Mouse (Mus musculus): ENCODE results near the gene Gm44973. TPM values are rescaled to one million over a fixed set of nuclear protein-coding genes. Genes with fewer than 3 reads are reported as not detected.
"Not testable (repeated sequence)": the region's sequence is repeated elsewhere in the genome, so short reads cannot be mapped to it uniquely, and the experiment has no call there.

Gm44973 gene
- polyA plus RNA-seq, 1 experiment: not detected

- 1% methylated on average over 42 of the region's 42 CpGs for WGBS
- DNase-seq (ENCODE audit: low read depth, low spot score): peak; percentile 94
Measured at GRCm38 (mm10) chr7:5014251-5015117, 812 bp upstream of the Gm44973 start, which contains the start of the genes Zfp524 and Fiz1. Gene Zfp524, plus strand, starts transcription at chr7:5014415. Gene Fiz1, minus strand, starts transcription at chr7:5014697.

DNA sequence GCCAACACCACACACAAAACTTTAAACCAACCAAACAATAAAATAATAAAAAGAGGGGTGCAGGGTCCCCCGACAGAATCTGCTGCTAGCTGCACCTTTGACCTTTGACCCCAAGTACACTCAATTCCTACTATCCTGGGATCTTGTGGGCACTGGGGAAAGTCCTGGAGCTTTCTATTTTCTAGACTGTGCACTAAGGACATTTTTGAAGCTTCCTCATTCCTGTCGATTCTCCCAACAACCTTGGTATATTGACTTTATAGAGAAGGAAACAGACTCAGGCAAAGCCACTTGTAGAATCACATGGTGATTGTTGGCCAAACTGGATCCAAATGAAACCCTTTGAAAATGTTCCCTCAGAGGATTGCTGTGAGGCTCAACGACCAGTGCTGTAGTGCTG, 761 bp downstream of the Gm44973 start:
- no peak for DNase-seq (ENCODE audit: low read depth, low spot score)
- WGBS: 19% methylated on average over 3 of the region's 3 CpGs

DNA sequence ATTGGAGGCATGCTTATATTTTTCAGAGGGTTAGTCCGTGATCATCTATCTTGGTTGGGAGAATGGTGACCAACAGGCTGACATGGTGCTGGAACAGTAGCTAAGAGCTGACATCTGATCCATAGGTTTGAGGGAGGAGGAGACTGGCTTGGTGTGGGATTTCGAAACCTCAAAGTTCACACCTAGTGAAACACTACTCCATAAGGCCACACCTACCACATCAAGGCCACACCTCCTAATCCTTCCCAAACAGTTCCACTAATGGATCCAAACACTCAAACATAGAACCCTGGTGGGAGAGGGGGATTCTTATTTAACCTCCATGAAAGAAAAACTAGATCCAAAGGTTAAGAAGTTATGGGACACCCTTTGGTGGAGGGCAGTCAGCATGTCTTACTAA, 1.6 kb downstream of the Gm44973 start:
- 98% methylated on average over 2 of the region's 2 CpGs for WGBS
- DNase-seq (ENCODE audit: low read depth, low spot score): no peak

DNA sequence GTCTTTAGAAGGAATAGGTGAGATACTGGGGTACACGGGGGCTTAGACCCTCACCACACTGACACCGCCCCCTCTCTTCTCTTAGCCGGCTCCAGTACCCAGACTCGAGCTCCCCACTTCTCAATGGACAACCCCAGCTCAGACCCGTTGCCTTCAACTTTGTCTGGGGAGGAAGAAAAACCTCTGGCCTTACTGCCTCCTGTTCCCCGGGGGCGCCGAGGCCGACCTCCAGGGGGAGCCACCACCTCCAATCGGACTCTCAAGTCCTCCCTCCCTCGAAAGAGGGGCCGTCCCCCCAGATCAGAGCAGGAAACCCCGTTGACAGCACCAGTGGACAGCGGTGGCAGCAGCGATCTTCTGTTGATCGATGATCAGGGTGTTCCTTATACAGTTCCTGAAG, 2.1 kb downstream of the Gm44973 start:
- 91% methylated on average over 16 of the region's 16 CpGs for WGBS
- DNase-seq (ENCODE audit: low read depth, low spot score): no peak

DNA sequence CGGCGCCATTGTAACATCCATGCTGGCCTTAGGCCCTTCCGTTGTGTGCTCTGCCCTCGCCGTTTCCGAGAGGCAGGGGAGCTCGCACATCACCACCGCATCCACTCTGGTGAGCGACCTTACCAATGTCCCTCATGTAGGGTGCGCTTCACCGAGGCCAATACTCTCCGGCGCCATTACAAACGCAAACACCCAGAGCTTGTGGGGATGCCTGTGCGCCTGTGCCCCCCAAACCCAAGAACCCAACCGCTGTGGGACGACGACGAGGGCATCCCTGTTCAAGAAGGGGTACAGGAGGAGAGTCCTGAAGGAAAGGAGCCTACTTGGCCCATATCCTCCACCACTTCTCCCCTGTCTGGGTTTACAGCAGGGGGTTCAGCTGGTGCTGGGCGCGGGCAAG, 2.6 kb downstream of the Gm44973 start:
- no peak for DNase-seq (ENCODE audit: low read depth, low spot score)

DNA sequence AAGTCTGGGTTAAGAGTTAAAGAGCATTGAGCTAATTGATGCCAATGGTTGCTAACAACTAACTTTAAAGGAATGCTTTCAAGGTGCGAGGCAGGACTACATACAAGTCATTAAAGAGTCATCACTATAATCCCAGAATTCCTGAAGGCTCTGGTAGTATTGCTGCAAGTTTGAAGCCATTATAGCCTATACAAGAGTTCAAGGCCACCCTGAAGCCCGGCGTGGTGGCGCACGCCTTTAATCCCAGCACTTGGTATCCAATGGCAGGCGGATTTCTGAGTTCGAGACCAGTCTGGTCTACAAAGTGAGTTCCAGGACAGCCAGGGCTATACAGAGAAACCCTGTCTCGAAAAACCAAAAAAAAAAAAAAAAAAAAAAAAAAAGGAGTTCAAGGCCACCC, 4.3 kb downstream of the Gm44973 start:
- 11% methylated on average over 8 of the region's 8 CpGs for WGBS
- not testable (repeated sequence) for DNase-seq (ENCODE audit: low read depth, low spot score)

More for the DNA sequence above, 2.6 kb downstream of the Gm44973 start:
- WGBS: 96% methylated on average over 21 of the region's 21 CpGs

- peak; percentile 94 for DNase-seq (ENCODE audit: low read depth, low spot score)
- WGBS: under 1% methylated on average over 48 of the region's 49 CpGs
Measured at GRCm38 (mm10) chr7:5020000-5020681, 4.8 kb downstream of the Gm44973 start, which contains the start of the genes Zfp865 and Ccdc106. Gene Zfp865, plus strand, starts transcription at chr7:5020376. Gene Ccdc106, plus strand, starts transcription at chr7:5020553.

DNA sequence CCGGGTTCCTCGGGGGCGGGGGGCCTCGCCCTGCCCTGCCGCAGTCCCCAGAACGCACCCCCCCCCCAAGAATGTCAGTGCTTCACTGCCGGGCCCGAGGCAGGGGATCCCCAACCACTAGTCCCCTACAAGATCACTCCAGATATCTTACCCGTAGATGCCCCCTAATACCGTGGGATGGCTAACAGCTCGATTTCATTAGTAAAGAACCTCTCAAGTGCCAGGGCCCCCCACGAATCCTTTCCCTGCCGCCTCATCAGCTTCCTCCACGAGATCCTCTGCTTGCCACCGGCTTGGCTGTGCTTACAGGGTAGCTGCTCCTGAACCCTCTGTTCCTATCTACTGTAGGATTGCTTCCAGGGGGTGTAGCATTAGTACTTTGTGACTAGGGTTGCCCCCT, 5.4 kb downstream of the Gm44973 start:
- DNase-seq (ENCODE audit: low read depth, low spot score): no peak
- WGBS: under 1% methylated on average over 15 of the region's 15 CpGs

GRCm38 (mm10) chr7:5021197-5021596, 5.9 kb downstream of the Gm44973 start:
- WGBS: 44% methylated on average over 5 of the region's 5 CpGs
- DNase-seq (ENCODE audit: low read depth, low spot score): no peak

GRCm38 (mm10) chr7:5029543-5029942, 14.2 kb downstream of the Gm44973 start:
- DNase-seq (ENCODE audit: low read depth, low spot score): no peak
- WGBS: 97% methylated on average over 22 of the region's 22 CpGs

DNA sequence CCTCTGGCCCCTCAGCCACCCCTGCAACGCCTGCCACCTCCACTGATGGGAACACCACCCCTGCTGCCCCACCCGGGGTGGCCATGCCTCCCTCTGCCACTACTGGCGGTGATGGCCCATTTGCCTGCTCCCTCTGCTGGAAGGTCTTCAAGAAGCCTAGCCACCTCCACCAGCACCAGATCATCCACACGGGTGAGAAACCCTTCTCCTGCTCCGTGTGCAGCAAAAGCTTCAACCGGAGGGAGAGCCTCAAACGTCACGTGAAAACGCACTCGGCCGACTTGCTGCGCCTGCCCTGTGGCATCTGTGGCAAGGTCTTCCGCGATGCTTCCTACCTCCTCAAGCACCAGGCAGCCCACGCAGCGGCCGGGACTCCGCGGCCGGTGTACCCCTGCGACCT, 14.7 kb downstream of the Gm44973 start:
- 95% methylated on average over 21 of the region's 21 CpGs for WGBS
- DNase-seq (ENCODE audit: low read depth, low spot score): no peak

GRCm38 (mm10) chr7:5030554-5031275, 15.4 kb downstream of the Gm44973 start:
- 95% methylated on average over 63 of the region's 63 CpGs for WGBS
- DNase-seq (ENCODE audit: low read depth, low spot score): no peak

- 92% methylated on average over 46 of the region's 46 CpGs for WGBS
- no peak for DNase-seq (ENCODE audit: low read depth, low spot score)
Measured at GRCm38 (mm10) chr7:5031496-5031895, 16.2 kb downstream of the Gm44973 start.

DNA sequence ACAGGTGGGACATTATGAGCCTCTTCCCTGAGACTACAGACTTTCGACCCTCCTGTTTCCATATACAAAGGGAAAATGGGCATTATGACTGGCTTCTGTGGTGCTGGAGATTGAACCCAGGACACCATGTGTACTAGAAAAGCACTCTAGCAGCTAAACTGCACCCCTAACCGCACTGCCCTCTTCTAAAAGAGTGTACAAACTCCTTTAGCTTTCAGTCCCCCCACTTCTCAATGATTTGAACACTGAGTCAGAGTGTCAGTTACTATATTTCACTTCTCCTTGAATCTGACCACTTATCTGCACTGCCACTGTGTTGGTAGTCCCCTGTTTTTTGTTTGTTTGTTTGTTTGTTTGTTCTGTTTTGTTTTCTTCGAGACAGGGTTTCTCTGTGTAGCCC, 18.5 kb downstream of the Gm44973 start, which contains the start of gene 4632433K11Rik:
Gene 4632433K11Rik (plus strand): TSS at position 301 of the 400 bp plus-strand sequence.
- DNase-seq (ENCODE audit: low read depth, low spot score): no peak
- 84% methylated on average over 3 of the region's 3 CpGs for WGBS

GRCm38 (mm10) chr7:5035628-5036027, 20.3 kb downstream of the Gm44973 start:
- DNase-seq (ENCODE audit: low read depth, low spot score): no peak
- 96% methylated on average over 17 of the region's 17 CpGs for WGBS

- no peak for DNase-seq (ENCODE audit: low read depth, low spot score)
- 91% methylated on average over 9 of the region's 9 CpGs for WGBS
Measured at GRCm38 (mm10) chr7:5036136-5036535, 20.8 kb downstream of the Gm44973 start.

- no peak for DNase-seq (ENCODE audit: low read depth, low spot score)
- WGBS: 94% methylated on average over 7 of the region's 7 CpGs
Measured at GRCm38 (mm10) chr7:5037026-5037425, 21.7 kb downstream of the Gm44973 start.

- 79% methylated on average over 8 of the region's 8 CpGs for WGBS
- DNase-seq (ENCODE audit: low read depth, low spot score): no peak
Measured at GRCm38 (mm10) chr7:5037467-5037866, 22.2 kb downstream of the Gm44973 start.

DNA sequence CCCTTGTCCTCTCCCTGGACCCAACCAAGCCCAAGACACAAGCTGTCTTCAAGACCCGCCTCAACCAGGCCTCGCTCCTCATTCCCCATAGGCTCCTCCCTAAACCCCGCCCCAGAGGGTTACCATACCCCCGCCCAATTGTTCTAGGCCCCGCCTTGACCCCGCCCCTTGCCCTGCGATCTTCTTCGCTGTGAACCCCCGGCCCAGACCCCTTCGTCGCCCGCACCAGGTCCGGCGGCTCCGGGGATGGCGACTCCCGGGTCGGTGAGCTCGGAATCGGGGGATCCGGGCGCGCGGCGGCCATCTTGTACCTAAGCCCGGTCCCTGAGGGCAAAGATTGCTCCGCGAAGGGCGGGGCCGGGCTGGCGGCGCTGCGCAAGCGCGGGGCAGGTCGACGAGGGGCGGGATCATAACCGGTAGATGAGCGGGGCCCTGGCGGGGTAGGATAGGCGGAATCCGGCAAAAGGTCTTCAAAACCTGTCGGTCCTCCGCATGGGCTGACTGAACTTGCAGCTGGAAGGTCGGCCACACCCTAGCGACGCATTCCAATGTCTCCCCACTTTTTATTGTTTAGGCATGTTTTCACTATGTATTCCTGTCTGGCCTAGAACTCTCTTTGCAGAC, 22.9 kb downstream of the Gm44973 start, which contains the start of gene Zfp784:
Gene Zfp784 (minus strand): TSS at position 338 of the 624 bp plus-strand sequence.
- peak; percentile 68 for DNase-seq (ENCODE audit: low read depth, low spot score)
- WGBS: under 1% methylated on average over 48 of the region's 48 CpGs

Measured in large intestine, adult 2 months (tissue).